Mouse (Mus musculus) bone marrow macrophage, adult 2 months (primary cell): ENCODE results near the gene Hist1h3g.

Experiments used
- CTCF ChIP-seq: IDR thresholded peaks from 2 replicates; pipeline ENCODE4 v1.5.1; 2012; ENCODE audit warnings: low read depth, mild to moderate bottlenecking, low read length, moderate library complexity
- POLR2A ChIP-seq: IDR thresholded peaks from 2 replicates; pipeline ENCODE4 v1.6.1; 2012; ENCODE audit warnings: mild to moderate bottlenecking, low read depth, low read length, borderline replicate concordance

- no peak for TF ChIP-seq CTCF
- no peak for TF ChIP-seq POLR2A
These were observed 49.8 kb downstream of the Hist1h3g start for GRCm38 (mm10) chr13:23585029-23585441.
